Mouse (Mus musculus): ENCODE data around the gene Fam83d.

Fam83d gene

DNA sequence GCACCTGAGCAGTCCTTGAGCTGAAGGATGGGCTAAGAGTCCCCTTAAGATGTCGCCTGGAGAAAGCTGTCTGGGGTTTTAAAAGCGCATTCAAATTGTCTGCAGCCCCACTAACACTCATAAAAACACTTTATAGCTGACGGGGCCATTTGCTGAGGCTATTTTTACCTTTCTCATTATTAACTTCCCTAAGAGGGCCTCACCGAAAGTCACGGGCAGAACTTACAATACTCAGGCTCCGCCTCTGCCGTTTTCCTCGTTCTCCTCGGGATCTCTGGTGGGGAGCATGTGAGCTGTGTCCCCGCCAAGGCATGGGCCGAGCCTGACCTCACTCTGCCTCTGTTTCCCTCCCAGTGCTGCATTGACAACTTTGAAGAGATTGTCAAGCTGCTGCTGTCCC lies 21.7 kb upstream of the Fam83d start:
- DNase-seq, result no peak

- no peak for DNase-seq
Measured at GRCm38 (mm10) chr2:158749366-158749765, 18.5 kb upstream of the Fam83d start.

- no peak for DNase-seq
Measured at GRCm38 (mm10) chr2:158760231-158760630, 7.7 kb upstream of the Fam83d start.

GRCm38 (mm10) chr2:158762339-158762738 lies 5.6 kb upstream of the Fam83d start:
- DNase-seq, result no peak

GRCm38 (mm10) chr2:158768350-158768749 lies 457 bp downstream of the Fam83d start:
- DNase-seq, result peak; percentile 50 to 51

- DNase-seq, result no peak
Measured at GRCm38 (mm10) chr2:158768771-158769170, 878 bp downstream of the Fam83d start.

GRCm38 (mm10) chr2:158770126-158770757 lies 2.3 kb downstream of the Fam83d start:
- no peak for DNase-seq

DNA sequence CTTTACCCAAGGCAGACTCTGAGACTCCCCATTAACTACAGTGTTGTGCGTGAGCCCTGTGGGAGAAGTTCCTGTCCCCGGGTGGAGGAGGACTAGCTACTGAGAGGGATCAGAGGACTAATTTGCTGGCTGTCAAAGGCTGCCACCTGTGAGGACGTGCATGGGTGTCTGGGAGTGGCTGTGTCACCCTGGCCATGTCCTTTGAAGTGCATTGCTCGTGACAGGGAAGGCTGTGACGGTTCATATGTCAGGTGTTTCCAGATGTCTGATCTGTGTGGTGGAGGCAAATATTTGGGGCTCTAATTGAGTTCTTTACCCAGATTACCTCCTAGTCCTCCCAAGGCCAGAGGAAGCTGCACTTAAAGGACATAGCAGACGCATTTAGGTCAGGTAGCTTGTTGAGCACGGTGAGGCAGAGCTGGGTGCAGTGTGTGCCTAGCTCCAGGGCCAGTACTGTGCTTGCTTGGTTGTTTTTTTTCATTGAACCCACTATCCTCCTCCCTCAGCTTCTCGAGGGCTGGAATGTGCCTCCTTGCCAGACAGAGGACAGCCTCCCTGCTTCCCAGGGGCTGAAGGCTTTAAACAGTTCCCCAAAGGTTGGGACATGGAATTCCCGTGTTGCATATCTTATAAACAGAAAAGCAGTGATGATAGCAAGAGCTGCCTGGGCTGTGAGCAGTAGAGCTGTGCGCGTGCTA lies 3.3 kb downstream of the Fam83d start:
- DNase-seq, result no peak

GRCm38 (mm10) chr2:158772808-158773207 lies 4.9 kb downstream of the Fam83d start:
- no peak for DNase-seq

GRCm38 (mm10) chr2:158774886-158775285 lies 7.0 kb downstream of the Fam83d start:
- DNase-seq, result no peak

GRCm38 (mm10) chr2:158776716-158777115 lies 8.8 kb downstream of the Fam83d start:
- DNase-seq, result no peak

GRCm38 (mm10) chr2:158777490-158777889 lies 9.6 kb downstream of the Fam83d start:
- DNase-seq, result no peak

DNA sequence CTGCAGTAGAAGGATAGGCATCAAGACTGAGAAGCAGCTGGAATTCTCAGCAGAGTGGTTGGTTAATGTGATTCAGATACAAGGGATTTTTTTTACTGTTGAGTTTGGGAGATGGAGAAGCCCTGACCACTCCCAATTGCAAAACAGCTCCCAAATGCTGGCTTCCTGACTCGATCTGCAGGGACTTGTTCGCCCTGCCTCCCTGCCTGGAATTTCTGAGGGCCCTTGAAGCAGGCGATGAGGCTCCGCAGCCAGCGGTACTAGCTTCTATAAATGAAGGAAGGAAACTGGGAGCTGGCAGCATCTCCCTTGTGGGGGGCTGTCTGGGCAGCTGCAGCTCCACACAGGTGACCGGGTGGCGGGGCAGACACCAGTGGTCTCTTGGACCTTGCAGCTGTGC lies 10.5 kb downstream of the Fam83d start:
- DNase-seq, result no peak

- no peak for DNase-seq
Measured at GRCm38 (mm10) chr2:158781126-158781525, 13.2 kb downstream of the Fam83d start.

- no peak for DNase-seq
Measured at GRCm38 (mm10) chr2:158786927-158787795, 19.3 kb downstream of the Fam83d start.

DNA sequence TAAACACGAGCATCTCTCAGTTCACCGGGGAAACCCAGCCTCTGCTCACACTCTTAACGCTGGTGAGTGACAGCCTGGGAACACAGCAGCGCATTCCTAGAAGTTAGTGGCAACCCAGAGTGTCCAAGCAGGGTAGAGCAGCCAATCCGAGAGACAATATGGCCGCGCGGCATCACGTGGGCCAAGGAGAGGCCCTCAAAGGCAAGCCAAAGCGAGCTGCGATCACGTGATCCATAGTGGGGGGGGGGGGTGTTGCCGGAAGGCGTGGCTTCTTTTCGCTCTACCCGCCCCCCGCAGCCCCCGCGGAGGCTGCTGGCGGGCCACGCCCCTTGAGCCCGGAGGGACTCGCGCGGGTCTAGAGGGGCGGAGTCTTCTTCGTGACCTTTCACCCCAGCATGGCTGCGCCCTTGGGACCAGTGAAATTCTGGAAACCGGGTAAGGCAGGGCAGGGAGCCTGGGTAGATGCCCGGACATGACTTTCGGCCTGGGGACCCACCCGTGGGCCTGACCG lies 26.7 kb downstream of the Fam83d start, which contains the start of gene Dhx35:
TSS of gene Dhx35 (plus strand) at position 314 of the 511 bp plus-strand sequence.
- peak; percentile 83 to 90 for DNase-seq

- DNase-seq, result peak in 1 of 2 experiments; percentile 34
Measured at GRCm38 (mm10) chr2:158795043-158795442, 27.1 kb downstream of the Fam83d start.

- no peak for DNase-seq
Measured at GRCm38 (mm10) chr2:158795875-158796274, 28.0 kb downstream of the Fam83d start.

DNA sequence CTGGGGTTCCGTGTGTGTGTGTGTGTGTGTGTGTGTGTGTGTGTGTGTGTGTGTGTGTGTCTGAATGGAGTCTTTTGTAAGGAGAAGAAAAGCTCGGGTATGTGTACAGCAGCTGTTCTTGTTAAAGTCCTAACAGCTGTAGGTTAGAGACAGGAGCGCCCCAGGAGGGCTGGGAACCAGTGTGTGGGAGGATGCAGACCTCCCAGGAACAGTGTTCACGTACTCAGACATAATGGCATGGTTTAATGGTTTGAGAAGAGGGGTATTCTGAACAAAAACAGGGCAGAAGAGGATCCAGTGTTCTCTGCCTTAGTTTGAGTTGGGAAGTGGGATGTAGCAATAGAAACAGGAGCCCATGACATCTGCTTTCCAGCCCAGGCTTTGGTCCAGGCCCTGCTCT lies 31.4 kb downstream of the Fam83d start:
- DNase-seq, result no peak

DNA sequence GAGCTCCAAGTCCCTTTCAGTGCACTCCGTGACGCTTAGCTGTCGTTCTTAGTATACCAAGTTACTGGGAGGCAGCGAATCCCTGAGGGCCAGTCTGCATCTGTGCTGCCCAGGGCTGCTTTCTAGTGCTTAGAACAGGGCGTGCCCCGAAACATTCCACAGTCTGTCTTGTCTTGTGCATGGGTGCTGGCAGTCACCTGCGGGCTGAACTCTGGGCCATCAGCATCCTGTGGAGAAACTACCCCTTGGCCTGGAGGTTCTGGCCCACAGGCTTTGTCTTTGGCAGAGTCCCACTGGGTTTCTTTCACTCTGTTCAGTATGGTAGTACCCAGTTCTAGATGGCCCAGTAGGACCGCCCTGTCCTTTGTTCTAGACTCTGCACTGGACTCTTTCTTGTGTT lies 32.9 kb downstream of the Fam83d start:
- no peak for DNase-seq

GRCm38 (mm10) chr2:158803575-158803974 lies 35.7 kb downstream of the Fam83d start:
- no peak for DNase-seq

- DNase-seq, result no peak
Measured at GRCm38 (mm10) chr2:158815686-158816085, 47.8 kb downstream of the Fam83d start.

DNA sequence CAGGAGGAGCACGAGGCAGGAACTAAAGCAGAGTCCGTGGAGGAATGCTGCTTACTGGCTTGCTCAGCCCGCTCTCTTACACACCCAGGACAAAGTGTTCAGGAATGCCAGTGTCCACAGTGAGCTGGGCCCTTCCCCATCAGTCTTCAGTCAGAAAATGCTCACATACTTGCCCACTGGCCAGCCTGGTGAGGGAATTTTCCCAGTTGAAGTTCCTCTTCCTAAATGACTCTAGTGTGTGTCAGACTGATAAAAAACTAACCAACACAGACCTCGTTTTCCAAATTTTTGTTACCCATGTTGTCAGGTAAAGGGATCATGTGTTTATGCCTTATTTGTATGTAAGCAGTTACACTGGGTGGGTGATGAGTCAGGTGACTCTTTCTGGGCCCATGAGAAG lies 48.3 kb downstream of the Fam83d start:
- no peak for DNase-seq

Data from thymus, adult 18-20 months (tissue).